Mouse (Mus musculus): ENCODE results near the gene Spats2. TPM values are rescaled to one million over a fixed set of nuclear protein-coding genes. Genes with fewer than 3 reads are reported as not detected.
"Not testable (repeated sequence)": the region's sequence is repeated elsewhere in the genome, so short reads cannot be mapped to it uniquely, and the experiment has no call there.

The Spats2 gene
- polyA plus RNA-seq, 1 experiment from 2014 or later: 13.9 TPM

DNA sequence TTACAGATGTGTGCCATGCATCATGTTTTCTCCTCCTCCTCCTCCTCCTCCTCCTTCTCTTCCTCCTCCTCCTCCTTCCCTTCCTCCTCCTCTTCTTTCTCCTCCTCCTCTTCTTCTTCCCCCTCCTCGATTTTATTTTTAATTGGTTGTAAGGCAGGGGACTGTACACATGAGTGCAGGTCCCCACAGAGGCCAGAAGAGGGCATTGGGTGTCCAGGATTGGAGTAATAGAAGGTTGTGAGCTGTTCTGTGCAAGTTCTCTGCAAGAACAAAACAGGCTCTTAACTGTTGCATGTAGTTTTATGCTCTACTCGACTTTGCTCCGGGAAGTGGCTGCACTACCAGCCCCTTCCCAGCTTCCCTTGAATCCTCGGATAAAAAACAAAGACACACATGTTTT is 114.4 kb downstream of the Spats2 start:
- H3K4me2 ChIP-seq (replicated peaks; ENCODE audit: low read depth): no peak overlapping the region
- H3K27me3 ChIP-seq (ENCODE audit: control insufficient read depth, insufficient read depth, low read length): no peaks in the 10 kb centered on the region
- DNase-seq (ENCODE audit: low spot score) (no peak), ATAC-seq (ENCODE audit: low FRiP score, low TSS enrichment) (no peak)
- H3K4me3 ChIP-seq (ENCODE audit: low read depth, low read length): no peak overlapping the region
- no peaks in the 10 kb centered on the region for H3K9me3 ChIP-seq (ENCODE audit: control insufficient read depth, low read length)
- H3K4me1 ChIP-seq (replicated peaks; ENCODE audit: control insufficient read depth, insufficient read depth): no peaks in the 10 kb centered on the region
- no peak overlapping the region for H3K9ac ChIP-seq (ENCODE audit: low read length)
- WGBS: 79% methylated on average over 4 of the region's 4 CpGs
- no peak overlapping the region for H3K27ac ChIP-seq (replicated peaks)
- H3K36me3 ChIP-seq (ENCODE audit: control insufficient read depth, insufficient read depth, low read length): peaks cover 14% of the 10 kb centered on the region; the same call in 1 of the 2 replicates
- TF ChIP-seq EP300 (optimal IDR thresholded peaks at IDR 0.05): no peak
- TF ChIP-seq CTCF (IDR thresholded peaks at IDR 0.05; ENCODE audit: low read depth): peak; percentile 63

DNA sequence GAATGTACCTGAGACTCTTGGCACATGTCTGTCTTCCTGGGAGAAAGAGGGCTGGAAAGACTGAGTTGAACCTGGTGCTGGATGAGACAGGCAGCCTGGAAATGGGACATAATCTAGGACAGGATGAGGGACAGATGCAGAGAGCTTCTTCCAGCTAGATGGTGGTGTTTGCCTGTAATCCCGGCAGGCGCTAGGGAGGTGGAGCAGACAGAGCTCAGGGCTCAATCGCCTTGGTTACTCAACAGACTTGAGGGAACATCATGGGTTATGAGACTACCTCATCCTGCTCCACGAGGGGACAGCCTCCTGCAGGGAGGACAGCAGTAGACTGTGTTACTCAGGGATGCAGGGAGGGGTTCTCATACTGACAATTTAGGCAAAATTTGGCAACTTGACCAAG is 115.5 kb downstream of the Spats2 start:
- Histone ChIP-seq H3K4me1 (replicated peaks; ENCODE audit: control insufficient read depth, insufficient read depth) (no peaks in the 10 kb centered on the region), H3K4me2 (replicated peaks; ENCODE audit: low read depth) (no peak overlapping the region), H3K9ac (ENCODE audit: low read length) (no peak overlapping the region), H3K9me3 (ENCODE audit: control insufficient read depth, low read length) (no peaks in the 10 kb centered on the region), H3K27me3 (ENCODE audit: control insufficient read depth, insufficient read depth, low read length) (no peaks in the 10 kb centered on the region), H3K27ac (replicated peaks) (no peak overlapping the region), H3K4me3 (ENCODE audit: low read depth, low read length) (no peak overlapping the region), H3K36me3 (ENCODE audit: control insufficient read depth, insufficient read depth, low read length) (peaks cover 15% of the 10 kb centered on the region; the same call in 1 of the 2 replicates)
- ATAC-seq (ENCODE audit: low FRiP score, low TSS enrichment): no peak
- DNase-seq (ENCODE audit: low spot score): no peak
- TF ChIP-seq CTCF (IDR thresholded peaks at IDR 0.05; ENCODE audit: low read depth): no peak
- TF ChIP-seq EP300 (optimal IDR thresholded peaks at IDR 0.05): no peak
- WGBS: 75% methylated on average over 4 of the region's 4 CpGs

DNA sequence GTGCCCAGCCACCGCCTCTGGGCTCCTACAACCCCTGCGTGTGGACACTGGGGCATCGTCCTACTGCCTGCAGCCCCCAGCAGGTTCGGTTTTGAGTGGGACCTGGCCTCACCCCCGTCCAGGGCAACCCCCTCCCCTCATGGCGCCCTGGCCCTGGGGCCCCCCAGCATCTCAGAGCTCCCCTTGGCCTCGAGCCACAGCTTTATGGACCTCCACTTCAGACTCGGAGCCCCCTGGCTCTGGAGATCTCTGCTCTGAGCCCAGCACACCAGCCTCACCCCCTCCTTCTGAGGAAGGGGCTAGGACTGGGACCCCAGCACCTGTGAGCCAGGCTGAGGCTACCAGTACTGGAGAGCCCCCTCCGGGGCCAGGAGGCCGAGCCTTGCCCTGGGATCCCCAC is 116.3 kb downstream of the Spats2 start:
- no peak for TF ChIP-seq EP300 (optimal IDR thresholded peaks at IDR 0.05)
- no peak for TF ChIP-seq CTCF (IDR thresholded peaks at IDR 0.05; ENCODE audit: low read depth)
- no peak for DNase-seq (ENCODE audit: low spot score)
- WGBS: 91% methylated on average over 9 of the region's 10 CpGs
- Histone ChIP-seq H3K27ac (replicated peaks) (no peak overlapping the region), H3K36me3 (ENCODE audit: control insufficient read depth, insufficient read depth, low read length) (peaks cover 21% of the 10 kb centered on the region; the same call in 1 of the 2 replicates), H3K4me3 (ENCODE audit: low read depth, low read length) (no peak overlapping the region), H3K4me1 (replicated peaks; ENCODE audit: control insufficient read depth, insufficient read depth) (no peaks in the 10 kb centered on the region), H3K27me3 (ENCODE audit: control insufficient read depth, insufficient read depth, low read length) (no peaks in the 10 kb centered on the region), H3K9ac (ENCODE audit: low read length) (no peak overlapping the region), H3K9me3 (ENCODE audit: control insufficient read depth, low read length) (no peaks in the 10 kb centered on the region), H3K4me2 (replicated peaks; ENCODE audit: low read depth) (no peak overlapping the region)
- 0 out of 2 replicates have a peak, but pooled peaks have one; percentile 14 for ATAC-seq (ENCODE audit: low FRiP score, low TSS enrichment)

DNA sequence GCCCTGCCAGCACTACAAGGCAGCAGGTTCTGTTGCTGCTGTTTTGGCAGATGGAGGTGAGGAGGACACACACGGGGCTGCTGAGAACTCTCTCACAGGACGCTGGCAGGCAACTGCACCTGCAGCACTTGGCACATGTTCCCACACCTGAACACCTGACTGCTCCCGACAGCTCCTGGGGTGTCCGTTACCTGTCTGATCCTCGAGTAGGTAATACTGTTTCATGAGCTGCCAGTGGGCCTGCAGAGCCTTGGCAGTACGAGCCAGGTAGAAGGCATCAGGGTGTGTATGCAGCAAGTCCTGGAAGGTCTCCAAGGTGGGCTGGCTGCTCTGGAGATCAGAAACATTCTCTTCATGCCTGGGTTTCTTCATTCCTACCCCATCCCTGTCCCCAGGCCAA is 121.0 kb downstream of the Spats2 start:
- WGBS: 88% methylated on average over 6 of the region's 6 CpGs

DNA sequence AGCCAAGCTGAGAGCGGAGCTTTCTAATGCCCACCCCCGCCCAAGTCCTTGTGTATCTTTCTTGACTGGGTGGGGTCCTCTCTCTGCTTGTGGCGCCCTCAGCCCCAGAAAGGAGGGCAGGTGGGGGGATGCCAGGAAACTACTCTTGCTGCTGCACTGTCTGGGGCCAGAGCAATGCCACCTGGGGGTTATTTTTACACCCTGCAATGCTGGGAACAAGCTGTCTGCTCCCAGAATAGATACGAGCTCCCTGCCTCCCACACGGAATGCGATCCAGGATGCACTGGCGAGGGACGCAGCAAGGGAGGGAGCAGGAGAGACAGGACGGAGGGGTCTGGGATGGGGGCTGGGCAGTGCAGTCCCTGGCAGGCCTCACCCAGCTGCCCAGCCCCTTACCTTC is 123.3 kb downstream of the Spats2 start:
- TF ChIP-seq EP300 (optimal IDR thresholded peaks at IDR 0.05): no peak
- no peak for TF ChIP-seq CTCF (IDR thresholded peaks at IDR 0.05; ENCODE audit: low read depth)
- H3K4me1 ChIP-seq (replicated peaks; ENCODE audit: control insufficient read depth, insufficient read depth): no peaks in the 10 kb centered on the region
- H3K27me3 ChIP-seq (ENCODE audit: control insufficient read depth, insufficient read depth, low read length): no peaks in the 10 kb centered on the region
- H3K36me3 ChIP-seq (ENCODE audit: control insufficient read depth, insufficient read depth, low read length): peaks cover 22% of the 10 kb centered on the region; the same call in 1 of the 2 replicates
- ATAC-seq (ENCODE audit: low FRiP score, low TSS enrichment): no peak
- WGBS: 83% methylated on average over 9 of the region's 9 CpGs
- no peak overlapping the region for H3K4me3 ChIP-seq (ENCODE audit: low read depth, low read length)
- H3K9ac ChIP-seq (ENCODE audit: low read length): no peak overlapping the region
- no peak overlapping the region for H3K4me2 ChIP-seq (replicated peaks; ENCODE audit: low read depth)
- no peak for DNase-seq (ENCODE audit: low spot score)
- no peaks in the 10 kb centered on the region for H3K9me3 ChIP-seq (ENCODE audit: control insufficient read depth, low read length)
- H3K27ac ChIP-seq (replicated peaks): no peak overlapping the region

More for the DNA sequence above, 121.0 kb downstream of the Spats2 start:
- H3K9me3 ChIP-seq (ENCODE audit: control insufficient read depth, low read length); DNase-seq (ENCODE audit: low spot score); ATAC-seq (ENCODE audit: low FRiP score, low TSS enrichment); H3K27ac ChIP-seq (replicated peaks); H3K4me3 ChIP-seq (ENCODE audit: low read depth, low read length); H3K9ac ChIP-seq (ENCODE audit: low read length); H3K27me3 ChIP-seq (ENCODE audit: control insufficient read depth, insufficient read depth, low read length); H3K4me2 ChIP-seq (replicated peaks; ENCODE audit: low read depth); H3K4me1 ChIP-seq (replicated peaks; ENCODE audit: control insufficient read depth, insufficient read depth): not testable (repeated sequence)
- H3K36me3 ChIP-seq (ENCODE audit: control insufficient read depth, insufficient read depth, low read length): peaks cover 27% of the 10 kb centered on the region; the same call in 1 of the 2 replicates

DNA sequence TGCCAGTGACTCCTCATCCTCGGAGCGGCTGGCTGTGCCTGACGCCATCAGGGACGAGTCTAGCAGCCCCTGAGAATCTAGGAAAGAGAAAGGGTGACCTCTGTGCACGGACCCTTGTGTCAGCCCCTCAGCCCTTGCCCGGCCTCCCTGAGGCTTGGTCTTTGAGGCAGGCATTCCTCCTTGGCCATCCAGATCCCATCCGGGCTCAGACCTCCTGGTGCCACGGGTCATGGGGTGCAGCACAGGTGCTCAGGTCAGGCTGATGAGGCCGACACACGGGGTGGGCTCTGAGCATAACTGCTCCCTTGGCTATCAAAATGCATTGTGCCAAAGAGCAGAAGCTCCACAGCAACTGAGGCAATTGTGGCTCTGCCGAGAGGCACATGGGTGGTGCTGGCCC is 124.2 kb downstream of the Spats2 start:
- H3K27ac ChIP-seq (replicated peaks): no peak overlapping the region
- H3K9me3 ChIP-seq (ENCODE audit: control insufficient read depth, low read length): no peaks in the 10 kb centered on the region
- no peak for ATAC-seq (ENCODE audit: low FRiP score, low TSS enrichment)
- 94% methylated on average over 11 of the region's 11 CpGs for WGBS
- peaks cover 14% of the 10 kb centered on the region; the same call in 1 of the 2 replicates for H3K36me3 ChIP-seq (ENCODE audit: control insufficient read depth, insufficient read depth, low read length)
- H3K4me1 ChIP-seq (replicated peaks; ENCODE audit: control insufficient read depth, insufficient read depth): no peaks in the 10 kb centered on the region
- no peak overlapping the region for H3K9ac ChIP-seq (ENCODE audit: low read length)
- DNase-seq (ENCODE audit: low spot score): no peak
- no peak overlapping the region for H3K4me3 ChIP-seq (ENCODE audit: low read depth, low read length)
- no peaks in the 10 kb centered on the region for H3K27me3 ChIP-seq (ENCODE audit: control insufficient read depth, insufficient read depth, low read length)
- no peak overlapping the region for H3K4me2 ChIP-seq (replicated peaks; ENCODE audit: low read depth)
- TF ChIP-seq CTCF (IDR thresholded peaks at IDR 0.05; ENCODE audit: low read depth) (no peak), EP300 (optimal IDR thresholded peaks at IDR 0.05) (no peak)

DNA sequence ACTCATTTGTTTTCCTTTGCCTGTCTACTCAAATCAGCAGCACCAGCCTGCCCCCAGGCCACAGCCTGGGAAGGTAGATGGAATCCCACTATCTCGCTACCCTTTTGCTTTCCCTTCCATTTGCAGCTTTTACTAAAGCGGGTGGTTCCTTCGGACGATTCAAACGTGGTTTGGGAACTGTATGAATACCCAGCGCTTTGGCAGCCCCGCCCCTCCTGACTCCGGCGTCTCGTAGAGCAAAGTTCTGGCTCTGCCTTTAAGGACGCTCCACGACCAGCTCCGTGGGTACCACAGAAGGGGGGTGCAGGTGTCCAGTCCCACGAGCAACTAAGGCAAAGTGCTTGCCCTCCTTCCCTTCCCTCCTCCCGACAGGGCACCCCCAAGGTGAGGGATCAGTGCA is 125.4 kb downstream of the Spats2 start:
- ATAC-seq (ENCODE audit: low FRiP score, low TSS enrichment): 0 out of 2 replicates have a peak, but pooled peaks have one; percentile 2
- not testable (repeated sequence) for H3K27me3 ChIP-seq (ENCODE audit: control insufficient read depth, insufficient read depth, low read length); H3K27ac ChIP-seq (replicated peaks); H3K4me1 ChIP-seq (replicated peaks; ENCODE audit: control insufficient read depth, insufficient read depth); DNase-seq (ENCODE audit: low spot score); H3K9me3 ChIP-seq (ENCODE audit: control insufficient read depth, low read length)
- 2% methylated on average over 14 of the region's 15 CpGs for WGBS
- Histone ChIP-seq H3K4me2 (replicated peaks; ENCODE audit: low read depth) (peak overlapping the region; percentile 55), H3K4me3 (ENCODE audit: low read depth, low read length) (peak overlapping the region; percentile 57), H3K9ac (ENCODE audit: low read length) (peak overlapping the region; percentile 50; the same call in 1 of the 2 replicates), H3K36me3 (ENCODE audit: control insufficient read depth, insufficient read depth, low read length) (peaks cover 11% of the 10 kb centered on the region; the same call in 1 of the 2 replicates)
